Mouse (Mus musculus) intestine, postnatal 0 days (tissue): ENCODE data around the gene Slc11a1. TPM values are rescaled to one million over a fixed set of nuclear protein-coding genes. Genes with fewer than 3 reads are reported as not detected.
A peak's percentile ranks its signal among the peaks of the same experiment; 100 is the strongest.
"Not testable (repeated sequence)": the region's sequence is repeated elsewhere in the genome, so short reads cannot be mapped to it uniquely, and the experiment has no call there.

ENCODE experiments used
- ATAC-seq: fragments of 200-750 bp; cut with Nextera tagmentation; 2 replicates; pipeline ENCODE4 v1.8.0; 2017; ENCODE audit warnings: mild to moderate bottlenecking, moderate TSS enrichment, moderate library complexity
- H3K27ac ChIP-seq: fragments of 300-500 bp; sonication (generic); 2 replicates; pipeline ENCODE4 v1.5.1; 2014; ENCODE audit warnings: mild to moderate bottlenecking, low read depth, low read length, moderate library complexity
- H3K27me3 ChIP-seq: fragments of 300-500 bp; sonication (generic); replicated peaks from 2 replicates; pipeline ENCODE4 v1.6.1; 2014; ENCODE audit warnings: low read length, mixed read lengths; ENCODE audit not compliant: control insufficient read depth, insufficient read depth
- H3K36me3 ChIP-seq: fragments of 300-500 bp; sonication (generic); 2 replicates; pipeline ENCODE4 v1.6.1; 2014; ENCODE audit warnings: mild to moderate bottlenecking, moderate library complexity; ENCODE audit not compliant: control insufficient read depth, insufficient read depth
- H3K4me1 ChIP-seq: fragments of 300-500 bp; sonication (generic); replicated peaks from 2 replicates; pipeline ENCODE4 v1.6.1; 2014; ENCODE audit warnings: antibody characterized with exemption, low read length, mixed read lengths; ENCODE audit not compliant: control insufficient read depth, insufficient read depth
- H3K4me2 ChIP-seq: fragments of 300-500 bp; sonication (generic); replicated peaks from 2 replicates; pipeline ENCODE4 v1.6.1; 2014; ENCODE audit warnings: low read depth, mild to moderate bottlenecking, moderate library complexity
- H3K4me3 ChIP-seq: fragments of 300-500 bp; sonication (generic); 2 replicates; pipeline ENCODE4 v1.5.1; 2014; ENCODE audit warnings: low read depth, low read length
- H3K9ac ChIP-seq: fragments of 300-500 bp; sonication (generic); 2 replicates; pipeline ENCODE4 v1.6.1; 2014; ENCODE audit warnings: mild to moderate bottlenecking, low read depth, low read length
- H3K9me3 ChIP-seq: fragments of 300-500 bp; sonication (generic); 2 replicates; pipeline ENCODE4 v1.6.1; 2016; ENCODE audit warnings: mixed run types; ENCODE audit not compliant: control insufficient read depth
- CTCF ChIP-seq: sonication (generic); IDR thresholded peaks from 2 replicates; pipeline ENCODE4 v1.5.1; 2016; ENCODE audit warnings: low read depth, mild to moderate bottlenecking, control low read depth, antibody characterized with exemption, moderate library complexity
- WGBS: fragments of 180-500 bp; shearing (Covaris S2); extraction: QIAGEN DNeasy Blood & Tissue Kit; methylation state at CpG from one replicate; pipeline ENCODE4 v1.1.7; 2014; 5-methylcytosine and 5-hydroxymethylcytosine counted together
- polyA plus RNA-seq: library from polyadenylated mRNA; unstranded; fragments of >200 nt; fragmentation: Nextera tagmentation; extraction: Ambion mirVana; gene quantifications from 2 replicates; pipeline ENCODE4 v1.2.1, GENCODE M21; 2015

The Slc11a1 gene
- polyA plus RNA-seq, 1 experiment from 2014 or later: 4.3 TPM

GRCm38 (mm10) chr1:74392446-74392994 is 17.5 kb downstream of the Slc11a1 start:
- TF ChIP-seq CTCF: no peak
- Histone ChIP-seq H3K36me3 (peaks cover 23% of the 10 kb centered on the region), H3K4me1 (peaks cover 5% of the 10 kb centered on the region), H3K27me3 (no peaks in the 10 kb centered on the region), H3K9ac (peak overlapping the region; percentile 96), H3K9me3 (no peaks in the 10 kb centered on the region), H3K4me3 (peak overlapping the region; percentile 70), H3K4me2 (peak overlapping the region; percentile 96), H3K27ac (peak overlapping the region; percentile 99)
- WGBS: 2% methylated on average over 16 of the region's 16 CpGs
- ATAC-seq: 0 out of 2 replicates have a peak, but pooled peaks have one; percentile 6

GRCm38 (mm10) chr1:74393010-74393409 is 18.0 kb downstream of the Slc11a1 start:
- H3K27ac ChIP-seq: peak overlapping the region; percentile 99
- no peaks in the 10 kb centered on the region for H3K9me3 ChIP-seq
- peak overlapping the region; percentile 70 for H3K4me3 ChIP-seq
- H3K36me3 ChIP-seq: peaks cover 23% of the 10 kb centered on the region
- peaks cover 5% of the 10 kb centered on the region for H3K4me1 ChIP-seq
- H3K9ac ChIP-seq: peak overlapping the region; percentile 96
- H3K27me3 ChIP-seq: no peaks in the 10 kb centered on the region
- peak; percentile 32; the same call in 1 of the 2 replicates for TF ChIP-seq CTCF
- H3K4me2 ChIP-seq: peak overlapping the region; percentile 96
- ATAC-seq: no peak
- WGBS: 30% methylated on average over 7 of the region's 7 CpGs

- Histone ChIP-seq H3K9me3 (no peaks in the 10 kb centered on the region), H3K36me3 (peaks cover 23% of the 10 kb centered on the region), H3K4me1 (peaks cover 5% of the 10 kb centered on the region), H3K27me3 (no peaks in the 10 kb centered on the region), H3K4me2 (peak overlapping the region; percentile 96), H3K9ac (no peak overlapping the region), H3K4me3 (no peak overlapping the region), H3K27ac (peak overlapping the region; percentile 7; the same call in 1 of the 2 replicates)
- ATAC-seq: no peak
- 81% methylated on average over 9 of the region's 9 CpGs for WGBS
- no peak for TF ChIP-seq CTCF
Measured at GRCm38 (mm10) chr1:74393697-74394096, 18.7 kb downstream of the Slc11a1 start.

GRCm38 (mm10) chr1:74394311-74394710 is 19.3 kb downstream of the Slc11a1 start:
- H3K27ac ChIP-seq: peak overlapping the region; percentile 7; the same call in 1 of the 2 replicates
- TF ChIP-seq CTCF: no peak
- no peak for ATAC-seq
- no peaks in the 10 kb centered on the region for H3K27me3 ChIP-seq
- WGBS: 88% methylated on average over 9 of the region's 9 CpGs
- H3K4me1 ChIP-seq: peaks cover 5% of the 10 kb centered on the region
- H3K9me3 ChIP-seq: no peaks in the 10 kb centered on the region
- no peak overlapping the region for H3K4me2 ChIP-seq
- H3K4me3 ChIP-seq: no peak overlapping the region
- peaks cover 23% of the 10 kb centered on the region for H3K36me3 ChIP-seq
- no peak overlapping the region for H3K9ac ChIP-seq

GRCm38 (mm10) chr1:74394858-74395257 is 19.9 kb downstream of the Slc11a1 start:
- Histone ChIP-seq H3K4me2 (no peak overlapping the region), H3K4me1 (peaks cover under 1% of the 10 kb centered on the region), H3K9me3 (no peaks in the 10 kb centered on the region), H3K9ac (no peak overlapping the region), H3K27me3 (no peaks in the 10 kb centered on the region), H3K27ac (no peak overlapping the region), H3K4me3 (no peak overlapping the region), H3K36me3 (peaks cover 23% of the 10 kb centered on the region)
- 90% methylated on average over 15 of the region's 15 CpGs for WGBS
- no peak for TF ChIP-seq CTCF
- ATAC-seq: no peak

- H3K4me3 ChIP-seq: no peak overlapping the region
- 81% methylated on average over 13 of the region's 13 CpGs for WGBS
- H3K27ac ChIP-seq: no peak overlapping the region
- H3K27me3 ChIP-seq: no peaks in the 10 kb centered on the region
- TF ChIP-seq CTCF: no peak
- H3K4me2 ChIP-seq: no peak overlapping the region
- no peak overlapping the region for H3K9ac ChIP-seq
- ATAC-seq: no peak
- H3K4me1 ChIP-seq: no peaks in the 10 kb centered on the region; the same call in 1 of the 2 replicates
- no peaks in the 10 kb centered on the region for H3K9me3 ChIP-seq
- H3K36me3 ChIP-seq: peaks cover 23% of the 10 kb centered on the region
Measured at GRCm38 (mm10) chr1:74395290-74395689, 20.3 kb downstream of the Slc11a1 start.

- H3K4me1 ChIP-seq, ATAC-seq, H3K27me3 ChIP-seq, H3K9ac ChIP-seq, H3K9me3 ChIP-seq, H3K4me3 ChIP-seq: not testable (repeated sequence)
- H3K27ac ChIP-seq: peak overlapping the region; percentile 73
- WGBS: 7% methylated on average over 11 of the region's 12 CpGs
- peaks cover 23% of the 10 kb centered on the region for H3K36me3 ChIP-seq
- H3K4me2 ChIP-seq: peak overlapping the region; percentile 80
Measured at GRCm38 (mm10) chr1:74396456-74397222, 21.6 kb downstream of the Slc11a1 start.
